Mouse (Mus musculus): ENCODE measurements around the gene Cabin1. TPM values are rescaled to one million over a fixed set of nuclear protein-coding genes. Genes with fewer than 3 reads are reported as not detected.
"Not testable (repeated sequence)": the region's sequence is repeated elsewhere in the genome, so short reads cannot be mapped to it uniquely, and the experiment has no call there.

Cabin1 gene
- polyA plus RNA-seq, 1 experiment, result 30.9 TPM

DNA sequence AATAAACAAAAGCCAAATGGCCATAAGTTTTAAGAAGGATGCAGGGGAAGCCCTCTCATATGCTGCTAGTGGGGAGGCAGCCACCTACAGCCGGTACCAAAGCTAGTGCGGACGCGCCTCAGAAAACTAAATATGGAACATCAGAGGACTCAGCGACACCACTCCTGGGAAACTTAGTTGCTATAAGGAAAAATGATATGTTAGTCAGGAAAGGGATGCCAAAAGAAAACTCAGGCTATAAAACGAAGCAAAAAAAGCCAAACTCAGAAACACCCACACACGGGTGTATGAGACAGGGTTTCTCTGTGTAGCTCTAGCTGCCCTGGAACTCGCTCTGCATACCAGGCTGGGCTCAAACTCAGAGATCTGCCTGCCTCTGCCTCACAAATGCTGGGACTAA is 24.1 kb upstream of the Cabin1 start:
- Histone ChIP-seq H3K4me1 (ENCODE audit: control insufficient read depth, insufficient read depth, low read length) (no peaks in the 10 kb centered on the region), H3K27ac (ENCODE audit: insufficient read depth, low read length) (no peak overlapping the region), H3K4me3 (ENCODE audit: insufficient read depth, low read length) (no peak overlapping the region)
- no peak for TF ChIP-seq CTCF (IDR thresholded peaks at IDR 0.05; ENCODE audit: borderline replicate concordance, insufficient read depth, low read length)
- TF ChIP-seq POLR2A (IDR thresholded peaks at IDR 0.05; ENCODE audit: low read depth, low read length), result no peak

DNA sequence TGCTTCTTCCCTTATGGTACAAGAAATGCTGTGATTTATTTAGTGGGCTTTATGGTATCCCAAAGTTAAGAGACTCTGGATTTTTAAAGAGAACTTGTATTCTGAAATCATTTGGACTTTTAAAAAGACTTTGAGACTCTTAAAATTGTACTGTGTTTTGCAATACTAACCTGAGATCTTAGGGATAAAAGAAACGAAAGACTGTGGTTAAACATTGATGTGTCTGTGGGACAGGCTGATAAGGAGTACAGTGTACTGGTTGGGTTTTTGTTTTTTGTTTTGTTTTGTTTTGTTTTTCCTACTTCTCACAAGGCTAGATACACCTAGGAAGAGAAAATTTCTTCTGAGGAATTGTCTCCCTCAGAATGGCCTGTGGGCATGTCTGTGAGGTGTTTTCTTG is 21.3 kb upstream of the Cabin1 start:
- no peak for TF ChIP-seq POLR2A (IDR thresholded peaks at IDR 0.05; ENCODE audit: low read depth, low read length)
- TF ChIP-seq CTCF (IDR thresholded peaks at IDR 0.05; ENCODE audit: borderline replicate concordance, insufficient read depth, low read length), result no peak
- H3K4me1 ChIP-seq (ENCODE audit: control insufficient read depth, insufficient read depth, low read length), result no peaks in the 10 kb centered on the region
- no peak overlapping the region for H3K27ac ChIP-seq (ENCODE audit: insufficient read depth, low read length)
- H3K4me3 ChIP-seq (ENCODE audit: insufficient read depth, low read length), result no peak overlapping the region

- peak; percentile 78 for TF ChIP-seq POLR2A (IDR thresholded peaks at IDR 0.05; ENCODE audit: low read depth, low read length)
- TF ChIP-seq CTCF (IDR thresholded peaks at IDR 0.05; ENCODE audit: borderline replicate concordance, insufficient read depth, low read length), result no peak
- peak within 1 kb of the TSS; percentile 38; the same call in 1 of the 2 replicates for H3K27ac ChIP-seq (ENCODE audit: insufficient read depth, low read length)
- H3K4me1 ChIP-seq (ENCODE audit: control insufficient read depth, insufficient read depth, low read length), result no peaks in the 10 kb centered on the region; the same call in 1 of the 2 replicates
- H3K4me3 ChIP-seq (ENCODE audit: insufficient read depth, low read length), result peak within 1 kb of the TSS; percentile 64
These were observed 16.8 kb upstream of the Cabin1 start, which contains the start of the genes Gm20441 and Gstt3 for GRCm38 (mm10) chr10:75780769-75781578. TSS of gene Gm20441 (minus strand) at chr10:75780954. TSS of gene Gstt3 (minus strand) at chr10:75781414.

- Histone ChIP-seq H3K4me1 (ENCODE audit: control insufficient read depth, insufficient read depth, low read length) (no peaks in the 10 kb centered on the region; the same call in 1 of the 2 replicates), H3K27ac (ENCODE audit: insufficient read depth, low read length) (no peak overlapping the region), H3K4me3 (ENCODE audit: insufficient read depth, low read length) (no peak overlapping the region)
- TF ChIP-seq CTCF (IDR thresholded peaks at IDR 0.05; ENCODE audit: borderline replicate concordance, insufficient read depth, low read length) (no peak), POLR2A (IDR thresholded peaks at IDR 0.05; ENCODE audit: low read depth, low read length) (no peak)
These were observed 15.3 kb upstream of the Cabin1 start for GRCm38 (mm10) chr10:75779206-75780174.

GRCm38 (mm10) chr10:75777885-75778284 is 13.7 kb upstream of the Cabin1 start:
- TF ChIP-seq CTCF (IDR thresholded peaks at IDR 0.05; ENCODE audit: borderline replicate concordance, insufficient read depth, low read length) (no peak), POLR2A (IDR thresholded peaks at IDR 0.05; ENCODE audit: low read depth, low read length) (no peak)
- Histone ChIP-seq H3K27ac (ENCODE audit: insufficient read depth, low read length) (no peak overlapping the region), H3K4me1 (ENCODE audit: control insufficient read depth, insufficient read depth, low read length) (no peaks in the 10 kb centered on the region; the same call in 1 of the 2 replicates), H3K4me3 (ENCODE audit: insufficient read depth, low read length) (no peak overlapping the region)

- TF ChIP-seq POLR2A (IDR thresholded peaks at IDR 0.05; ENCODE audit: low read depth, low read length), result no peak
- no peak for TF ChIP-seq CTCF (IDR thresholded peaks at IDR 0.05; ENCODE audit: borderline replicate concordance, insufficient read depth, low read length)
- H3K27ac ChIP-seq (ENCODE audit: insufficient read depth, low read length), result no peak overlapping the region
- H3K4me1 ChIP-seq (ENCODE audit: control insufficient read depth, insufficient read depth, low read length), result no peaks in the 10 kb centered on the region; the same call in 1 of the 2 replicates
- no peak overlapping the region for H3K4me3 ChIP-seq (ENCODE audit: insufficient read depth, low read length)
These were observed 12.4 kb upstream of the Cabin1 start for GRCm38 (mm10) chr10:75776562-75776961.

- no peak overlapping the region for H3K27ac ChIP-seq (ENCODE audit: insufficient read depth, low read length)
- H3K4me1 ChIP-seq (ENCODE audit: control insufficient read depth, insufficient read depth, low read length), result no peaks in the 10 kb centered on the region; the same call in 1 of the 2 replicates
- no peak for TF ChIP-seq POLR2A (IDR thresholded peaks at IDR 0.05; ENCODE audit: low read depth, low read length)
- TF ChIP-seq CTCF (IDR thresholded peaks at IDR 0.05; ENCODE audit: borderline replicate concordance, insufficient read depth, low read length), result no peak
- no peak overlapping the region for H3K4me3 ChIP-seq (ENCODE audit: insufficient read depth, low read length)
These were observed 10.4 kb upstream of the Cabin1 start for GRCm38 (mm10) chr10:75774587-75774986.

- TF ChIP-seq CTCF (IDR thresholded peaks at IDR 0.05; ENCODE audit: borderline replicate concordance, insufficient read depth, low read length), result no peak
- no peak for TF ChIP-seq POLR2A (IDR thresholded peaks at IDR 0.05; ENCODE audit: low read depth, low read length)
- no peaks in the 10 kb centered on the region for H3K4me1 ChIP-seq (ENCODE audit: control insufficient read depth, insufficient read depth, low read length)
- H3K27ac ChIP-seq (ENCODE audit: insufficient read depth, low read length), result no peak overlapping the region
- H3K4me3 ChIP-seq (ENCODE audit: insufficient read depth, low read length), result no peak overlapping the region
These were observed 10.0 kb upstream of the Cabin1 start for GRCm38 (mm10) chr10:75774102-75774501.

DNA sequence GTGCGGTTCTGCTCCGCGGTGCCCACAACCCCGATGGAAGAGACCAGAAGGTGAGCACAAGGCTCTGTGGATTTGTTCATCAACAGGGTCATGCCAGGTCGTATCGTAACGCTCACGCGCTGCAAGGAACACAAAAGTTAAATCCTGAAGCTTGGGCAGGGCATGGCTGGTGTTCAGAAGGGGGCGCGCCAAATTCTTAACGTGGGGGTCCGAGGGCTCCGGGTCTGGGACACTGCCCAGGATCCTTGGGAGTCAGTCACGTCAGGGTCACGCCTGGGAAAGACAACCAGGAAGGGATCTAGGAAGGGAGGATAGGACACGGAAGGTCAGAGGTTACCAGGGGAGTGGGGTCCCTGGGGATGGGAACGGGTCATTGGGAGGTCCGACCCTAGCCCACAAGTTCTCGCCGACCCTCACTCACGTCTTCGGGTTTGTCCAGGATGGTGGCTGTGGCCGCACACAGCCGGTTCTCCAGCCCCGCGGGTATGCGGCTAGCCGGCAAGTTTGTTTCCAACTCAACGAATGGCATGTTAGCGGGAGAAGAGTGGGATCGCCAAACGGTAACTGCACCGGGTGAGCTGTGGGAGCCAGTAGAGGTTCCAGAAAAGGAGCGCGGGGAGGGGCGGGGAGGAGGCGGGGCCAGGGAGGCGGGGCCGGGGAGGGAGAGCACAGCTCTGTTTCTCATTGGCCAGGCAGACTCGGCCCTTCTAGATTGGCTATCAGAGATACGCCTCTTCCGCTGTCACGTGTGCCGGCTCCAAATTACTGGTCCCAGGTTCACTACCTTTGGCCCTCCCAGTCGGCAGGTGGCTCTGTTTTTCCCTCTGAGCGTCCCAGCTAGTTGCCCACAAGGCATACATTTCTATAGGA is 8.9 kb upstream of the Cabin1 start, which contains the start of gene Ddt:
Ddt (minus strand) TSS at position 620 of the 870 bp plus-strand sequence.
- peak within 1 kb of the TSS; percentile 80 for H3K4me3 ChIP-seq (ENCODE audit: insufficient read depth, low read length)
- H3K27ac ChIP-seq (ENCODE audit: insufficient read depth, low read length), result no peak within 1 kb of the TSS
- TF ChIP-seq CTCF (IDR thresholded peaks at IDR 0.05; ENCODE audit: borderline replicate concordance, insufficient read depth, low read length), result no peak
- TF ChIP-seq POLR2A (IDR thresholded peaks at IDR 0.05; ENCODE audit: low read depth, low read length), result peak; percentile 94
- H3K4me1 ChIP-seq (ENCODE audit: control insufficient read depth, insufficient read depth, low read length), result no peaks in the 10 kb centered on the region

GRCm38 (mm10) chr10:75767756-75768155 is 3.6 kb upstream of the Cabin1 start:
- not testable (repeated sequence) for H3K4me3 ChIP-seq (ENCODE audit: insufficient read depth, low read length); H3K27ac ChIP-seq (ENCODE audit: insufficient read depth, low read length)

More at GRCm38 (mm10) chr10:75767756-75768155, 3.6 kb upstream of the Cabin1 start:
- not testable (repeated sequence) for H3K4me1 ChIP-seq (ENCODE audit: control insufficient read depth, insufficient read depth, low read length)

Data from embryonic fibroblast, embryonic 13.5 days (primary cell).